Mouse (Mus musculus): ENCODE measurements around the gene Dnajb6. TPM values are rescaled to one million over a fixed set of nuclear protein-coding genes. Genes with fewer than 3 reads are reported as not detected.
"Not testable (repeated sequence)": the region's sequence is repeated elsewhere in the genome, so short reads cannot be mapped to it uniquely, and the experiment has no call there.

Gene Dnajb6
- polyA plus RNA-seq (2016; fragmentation: Nextera tagmentation; extraction: Ambion mirVana) = 177 and 179 TPM in 2 replicates

DNA sequence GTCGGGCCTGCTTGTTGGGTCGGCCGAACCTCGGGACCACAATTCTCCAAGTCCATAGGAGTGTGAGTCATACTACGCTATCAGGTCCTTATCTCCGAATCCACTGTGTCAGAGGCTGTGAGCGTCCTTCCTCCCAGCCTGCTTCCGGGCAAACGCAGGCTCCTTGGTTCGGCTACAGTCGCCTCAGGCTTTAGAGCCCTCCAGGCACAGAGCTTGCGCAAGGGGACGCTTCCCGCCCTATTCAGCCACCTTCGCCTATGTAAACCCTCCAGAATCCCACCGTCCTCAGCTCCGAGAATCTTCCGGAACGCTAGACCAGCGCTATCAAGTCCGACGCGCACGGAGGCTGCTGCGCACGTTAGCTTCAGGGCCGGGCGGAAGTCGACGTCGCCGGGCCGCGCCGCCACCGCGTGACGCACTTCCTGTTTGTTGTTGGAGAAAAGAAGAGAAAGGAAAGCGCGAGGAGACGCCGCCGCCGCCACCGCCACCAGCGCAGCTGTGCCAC lies at the start of gene Dnajb6, which contains the start of gene Gm5129:
Gene Dnajb6, plus strand, starts transcription at position 132 of the 505 bp plus-strand sequence.
Gene Gm5129, minus strand, starts transcription at position 380 of the 505 bp plus-strand sequence.
- WGBS = under 1% methylated on average over 46 of the region's 46 CpGs
- Histone ChIP-seq H3K27me3 (ENCODE audit: low read depth, poor library complexity, severe bottlenecking) (no peaks in the 10 kb centered on the region), H3K36me3 (0 out of 2 replicates have a peak, but pooled peaks cover 5% of the 10 kb centered on the region), H3K9me3 (replicated peaks) (no peaks in the 10 kb centered on the region), H3K4me3 (peak within 1 kb of the TSS; percentile 78), H3K4me1 (peaks cover 15% of the 10 kb centered on the region), H3K27ac (peak within 1 kb of the TSS; percentile 95)
- peak; percentile 96 for DNase-seq (ENCODE audit: low spot score)

DNA sequence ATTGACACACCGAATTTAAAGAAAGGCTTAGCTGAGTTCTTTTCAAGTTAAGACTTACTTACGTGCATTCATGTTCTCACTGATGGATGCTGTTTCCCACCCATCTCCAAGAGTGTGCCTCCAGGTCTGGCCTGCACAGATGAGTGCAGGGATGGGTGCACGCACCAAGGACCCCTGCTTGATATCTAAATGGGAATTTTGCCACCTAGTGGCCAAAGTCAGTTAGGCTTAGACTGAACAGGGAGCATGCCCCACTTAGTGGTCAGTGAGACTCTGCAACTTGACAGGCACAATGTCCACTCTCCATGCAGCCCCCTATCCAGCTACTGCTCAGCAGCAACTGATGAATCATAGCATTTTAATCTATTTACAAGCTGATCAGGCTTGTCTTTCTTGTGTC lies 47.8 kb upstream of the Dnajb6 start:
- Histone ChIP-seq H3K4me3 (no peak overlapping the region), H3K27ac (no peak overlapping the region), H3K27me3 (ENCODE audit: low read depth, poor library complexity, severe bottlenecking) (no peaks in the 10 kb centered on the region), H3K36me3 (no peaks in the 10 kb centered on the region), H3K9me3 (replicated peaks) (no peaks in the 10 kb centered on the region), H3K4me1 (no peaks in the 10 kb centered on the region)
- peak; percentile 46 for DNase-seq (ENCODE audit: low spot score)
- 60% methylated on average over 3 of the region's 3 CpGs for WGBS

DNA sequence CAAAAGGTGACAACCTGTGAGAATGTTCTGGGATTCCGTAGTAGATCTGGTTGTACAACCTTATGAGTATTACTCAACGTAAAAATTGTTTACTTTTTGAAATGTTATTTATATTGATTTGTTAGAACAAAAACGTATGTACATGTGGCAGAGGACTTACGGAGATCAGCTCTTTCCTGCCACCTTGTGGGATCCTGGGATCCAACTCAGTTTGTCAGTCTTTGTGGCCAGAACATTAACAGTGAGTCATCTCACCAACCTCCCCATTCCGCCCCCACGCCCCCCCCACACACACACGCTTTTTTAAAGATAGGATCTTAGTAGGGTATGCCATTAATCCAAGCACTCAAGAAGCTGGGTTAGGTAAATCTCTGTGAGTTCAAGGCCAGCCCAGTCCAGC lies 47.1 kb upstream of the Dnajb6 start:
- Histone ChIP-seq H3K27ac (no peak overlapping the region), H3K4me1 (no peaks in the 10 kb centered on the region), H3K9me3 (replicated peaks) (no peaks in the 10 kb centered on the region), H3K27me3 (ENCODE audit: low read depth, poor library complexity, severe bottlenecking) (no peaks in the 10 kb centered on the region), H3K36me3 (no peaks in the 10 kb centered on the region), H3K4me3 (no peak overlapping the region)
- no peak for DNase-seq (ENCODE audit: low spot score)
- 66% methylated on average over 7 of the region's 7 CpGs for WGBS

DNA sequence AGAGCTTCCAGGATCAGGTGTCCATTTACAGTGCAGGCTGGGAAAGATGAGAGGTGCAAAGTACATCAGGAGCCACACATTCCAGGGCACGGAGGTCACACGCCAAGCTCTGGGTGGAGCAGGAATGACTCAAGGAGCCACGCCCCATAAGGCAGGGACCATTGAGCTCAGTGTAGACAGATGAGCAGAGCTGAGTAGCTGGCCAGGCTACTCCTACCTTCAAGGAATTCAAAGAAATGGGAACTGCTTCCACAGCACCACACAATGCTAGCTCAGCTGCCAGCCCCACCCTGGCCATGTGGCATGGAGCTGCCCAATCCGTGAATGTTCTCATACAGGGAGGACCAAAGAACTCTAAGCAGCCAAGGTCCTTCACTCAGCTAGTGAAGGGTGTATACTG lies 37.0 kb upstream of the Dnajb6 start:
- no peak for DNase-seq (ENCODE audit: low spot score)
- 77% methylated on average over 4 of the region's 4 CpGs for WGBS

DNA sequence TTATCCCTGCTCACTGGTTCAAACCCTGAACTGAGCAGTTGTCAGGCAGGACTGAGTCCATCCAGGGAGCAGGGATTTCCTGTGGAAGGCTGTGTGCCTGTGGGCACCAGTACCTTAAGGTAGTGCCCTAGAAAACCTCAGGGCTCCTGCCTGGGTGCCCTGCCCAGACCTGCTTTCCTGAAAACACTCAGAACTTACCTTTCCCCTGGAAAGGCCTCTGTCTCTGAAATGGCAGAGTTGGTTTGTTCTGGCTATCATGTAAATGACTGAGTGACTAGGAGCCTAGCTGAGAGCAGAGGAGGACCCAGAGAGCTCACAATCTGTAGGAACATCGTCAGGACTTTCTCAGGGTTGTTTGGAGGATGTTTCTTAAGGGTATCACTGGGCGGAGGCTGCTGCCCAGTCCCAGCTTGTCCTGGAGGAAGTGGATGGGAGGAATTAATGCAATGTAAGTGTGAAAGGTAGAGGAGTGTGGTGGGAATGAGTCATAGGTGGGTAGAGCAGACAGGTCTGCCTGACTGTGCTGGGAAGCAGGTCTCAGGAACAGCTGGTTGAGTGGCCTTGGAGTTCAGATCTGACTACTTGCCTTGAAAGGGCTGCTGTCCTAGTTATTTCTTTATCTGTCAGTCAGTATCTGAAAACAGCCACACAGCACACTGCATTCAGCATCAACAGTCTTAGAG lies 35.8 kb upstream of the Dnajb6 start:
- Histone ChIP-seq H3K27me3 (ENCODE audit: low read depth, poor library complexity, severe bottlenecking) (no peaks in the 10 kb centered on the region), H3K27ac (no peak overlapping the region), H3K4me3 (no peak overlapping the region), H3K36me3 (no peaks in the 10 kb centered on the region), H3K4me1 (no peaks in the 10 kb centered on the region), H3K9me3 (replicated peaks) (no peaks in the 10 kb centered on the region)
- no peak for DNase-seq (ENCODE audit: low spot score)
- WGBS = 85% methylated on average over 2 of the region's 2 CpGs

More for the DNA sequence above, 37.0 kb upstream of the Dnajb6 start:
- no peak overlapping the region for H3K4me3 ChIP-seq
- no peaks in the 10 kb centered on the region for H3K4me1 ChIP-seq
- no peaks in the 10 kb centered on the region for H3K9me3 ChIP-seq (replicated peaks)
- H3K36me3 ChIP-seq = no peaks in the 10 kb centered on the region
- no peak overlapping the region for H3K27ac ChIP-seq
- H3K27me3 ChIP-seq (ENCODE audit: low read depth, poor library complexity, severe bottlenecking) = no peaks in the 10 kb centered on the region

DNA sequence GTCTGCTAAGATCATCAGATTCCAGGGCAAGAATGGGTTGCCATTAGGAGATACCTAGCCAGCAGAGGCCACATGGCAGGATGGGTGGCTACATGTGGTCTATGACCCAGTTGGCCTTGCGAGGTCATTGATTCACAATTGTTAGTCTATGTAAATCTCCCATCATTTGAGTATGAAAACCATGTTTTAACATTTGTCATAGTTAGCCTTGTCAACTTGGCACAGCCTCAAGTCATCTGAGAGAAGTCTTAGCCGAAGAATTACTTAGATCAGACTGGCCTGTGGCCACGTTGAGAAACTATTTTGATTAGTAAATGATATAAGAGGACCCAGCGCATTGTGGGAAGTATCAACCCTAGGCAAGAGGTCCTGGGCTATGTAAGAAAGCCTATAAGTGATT lies 28.2 kb upstream of the Dnajb6 start:
- Histone ChIP-seq H3K27ac (no peak overlapping the region), H3K27me3 (ENCODE audit: low read depth, poor library complexity, severe bottlenecking) (no peaks in the 10 kb centered on the region), H3K9me3 (replicated peaks) (no peaks in the 10 kb centered on the region), H3K4me3 (no peak overlapping the region), H3K36me3 (no peaks in the 10 kb centered on the region), H3K4me1 (peaks cover 10% of the 10 kb centered on the region; the same call in 1 of the 2 replicates)
- WGBS = 91% methylated on average over 4 of the region's 4 CpGs
- no peak for DNase-seq (ENCODE audit: low spot score)

DNA sequence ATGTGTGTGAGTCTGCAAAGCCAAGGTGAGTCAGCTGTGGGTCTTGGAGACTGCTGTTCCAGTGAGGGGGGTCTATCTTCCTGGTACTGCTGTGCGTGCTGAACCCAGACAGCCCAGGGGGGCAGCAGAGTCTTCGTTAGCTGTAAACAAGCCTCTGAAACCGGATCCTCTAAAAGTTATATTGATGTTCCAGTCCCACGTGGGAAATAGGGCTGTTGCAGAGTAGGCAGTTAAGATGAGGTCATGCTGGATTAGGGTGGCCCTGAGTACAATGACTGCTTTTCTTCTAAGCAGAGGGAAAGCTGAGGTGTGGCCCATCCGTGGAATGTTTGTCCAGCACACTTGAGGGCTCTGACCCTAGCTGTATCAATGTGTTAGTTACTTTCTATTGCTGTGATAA lies 27.2 kb upstream of the Dnajb6 start:
- no peak overlapping the region for H3K4me3 ChIP-seq
- DNase-seq (ENCODE audit: low spot score) = no peak
- no peak overlapping the region for H3K27ac ChIP-seq
- no peaks in the 10 kb centered on the region for H3K36me3 ChIP-seq
- H3K27me3 ChIP-seq (ENCODE audit: low read depth, poor library complexity, severe bottlenecking) = no peaks in the 10 kb centered on the region
- H3K4me1 ChIP-seq = peaks cover 12% of the 10 kb centered on the region; the same call in 1 of the 2 replicates
- no peaks in the 10 kb centered on the region for H3K9me3 ChIP-seq (replicated peaks)
- WGBS = 17% methylated on average over 5 of the region's 5 CpGs

DNA sequence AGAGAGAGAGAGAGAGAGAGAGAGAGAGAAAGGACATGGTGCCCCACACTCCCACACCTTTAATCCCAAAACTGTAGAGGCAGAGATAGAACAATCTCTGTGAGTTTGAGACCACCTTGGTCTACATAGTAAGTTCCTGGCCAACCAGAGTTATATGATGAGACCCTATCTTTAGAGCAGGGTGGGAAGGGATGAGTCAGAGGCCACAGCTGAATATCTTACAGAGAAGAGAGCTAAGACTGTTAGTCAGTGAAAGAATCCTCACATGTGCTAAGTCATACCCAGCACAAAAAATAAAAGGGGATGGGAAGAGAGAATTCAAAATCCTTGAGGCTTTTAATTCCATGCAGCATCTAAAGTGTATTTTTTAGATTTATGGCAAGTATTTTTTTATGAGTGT lies 23.9 kb upstream of the Dnajb6 start:
- Histone ChIP-seq H3K27ac (no peak overlapping the region), H3K4me3 (no peak overlapping the region), H3K9me3 (replicated peaks) (no peaks in the 10 kb centered on the region), H3K4me1 (peaks cover 12% of the 10 kb centered on the region; the same call in 1 of the 2 replicates), H3K36me3 (no peaks in the 10 kb centered on the region), H3K27me3 (ENCODE audit: low read depth, poor library complexity, severe bottlenecking) (no peaks in the 10 kb centered on the region)
- no peak for DNase-seq (ENCODE audit: low spot score)

DNA sequence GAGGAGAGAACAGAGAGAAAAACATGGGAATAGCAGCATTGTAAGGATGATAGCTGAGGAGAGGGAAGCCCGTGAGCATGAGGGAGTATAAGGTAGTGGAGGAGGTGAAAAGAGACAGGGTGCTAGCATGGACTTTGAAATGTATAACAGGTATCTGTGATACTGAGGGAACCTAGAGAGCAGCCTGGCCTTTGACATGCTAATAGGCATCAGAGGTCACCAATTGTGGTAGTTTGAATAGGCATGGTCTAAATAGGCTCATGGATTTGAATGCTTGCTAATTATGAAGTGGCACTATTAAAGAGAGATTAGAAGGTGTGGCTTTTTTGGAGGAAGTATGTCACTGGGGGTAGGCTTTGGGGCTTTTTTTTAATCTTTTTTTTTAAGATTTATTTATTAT lies 22.6 kb upstream of the Dnajb6 start:
- no peak overlapping the region for H3K27ac ChIP-seq
- DNase-seq (ENCODE audit: low spot score) = no peak
- peaks cover 12% of the 10 kb centered on the region; the same call in 1 of the 2 replicates for H3K4me1 ChIP-seq
- no peaks in the 10 kb centered on the region for H3K27me3 ChIP-seq (ENCODE audit: low read depth, poor library complexity, severe bottlenecking)
- H3K9me3 ChIP-seq (replicated peaks) = no peaks in the 10 kb centered on the region
- H3K36me3 ChIP-seq = no peaks in the 10 kb centered on the region
- 44% methylated on average over 1 of the region's 1 CpGs for WGBS
- no peak overlapping the region for H3K4me3 ChIP-seq

DNA sequence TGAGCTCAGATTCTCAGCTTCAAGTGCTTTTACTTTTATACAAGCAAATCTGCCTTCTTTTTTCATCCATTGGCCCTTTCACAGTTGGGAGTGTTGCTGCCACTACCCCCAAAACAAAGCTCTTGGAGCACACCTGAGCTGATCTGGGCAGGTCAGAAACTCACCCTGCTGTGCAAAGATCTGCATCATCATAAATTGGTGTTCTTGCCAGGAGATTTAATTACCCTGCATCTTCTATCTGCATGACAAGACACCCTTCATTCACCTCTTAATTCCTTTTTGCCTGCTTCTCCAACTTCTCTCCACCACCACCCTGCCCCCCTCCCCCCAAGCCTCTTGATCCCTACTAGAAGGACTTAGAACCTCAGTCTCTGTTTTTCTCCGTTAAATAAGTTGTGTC lies 14.3 kb upstream of the Dnajb6 start:
- H3K9me3 ChIP-seq (replicated peaks) = no peaks in the 10 kb centered on the region
- DNase-seq (ENCODE audit: low spot score) = no peak
- 29% methylated on average over 1 of the region's 1 CpGs for WGBS
- H3K4me1 ChIP-seq = no peaks in the 10 kb centered on the region
- no peaks in the 10 kb centered on the region for H3K27me3 ChIP-seq (ENCODE audit: low read depth, poor library complexity, severe bottlenecking)
- no peaks in the 10 kb centered on the region for H3K36me3 ChIP-seq
- no peak overlapping the region for H3K27ac ChIP-seq
- no peak overlapping the region for H3K4me3 ChIP-seq

DNA sequence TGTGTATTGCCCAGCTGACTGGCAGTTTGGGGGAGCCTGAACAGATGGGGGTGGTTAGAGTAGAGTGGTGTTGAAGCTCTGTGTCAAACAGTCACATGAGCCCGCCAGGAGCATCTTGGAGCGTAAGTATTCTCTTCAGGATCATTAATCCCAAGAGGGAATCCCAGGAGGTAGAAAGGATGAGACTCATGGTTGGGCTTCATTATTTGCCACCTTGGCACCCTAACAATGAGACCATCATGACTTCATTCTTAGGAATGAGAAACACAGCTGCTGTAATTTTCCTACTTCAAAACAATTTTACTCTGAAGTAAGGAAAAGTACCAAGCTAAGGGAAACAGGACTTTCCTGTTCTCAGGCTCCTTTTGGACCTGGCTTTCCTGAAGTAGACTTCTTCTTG lies 10.1 kb upstream of the Dnajb6 start:
- no peak overlapping the region for H3K4me3 ChIP-seq
- no peak overlapping the region for H3K27ac ChIP-seq
- no peaks in the 10 kb centered on the region for H3K4me1 ChIP-seq
- no peaks in the 10 kb centered on the region for H3K9me3 ChIP-seq (replicated peaks)
- 89% methylated on average over 2 of the region's 2 CpGs for whole genome bisulfite sequencing
- H3K36me3 ChIP-seq = no peaks in the 10 kb centered on the region
- no peak for DNase-seq (ENCODE audit: low spot score)
- H3K27me3 ChIP-seq (ENCODE audit: low read depth, poor library complexity, severe bottlenecking) = no peaks in the 10 kb centered on the region

DNA sequence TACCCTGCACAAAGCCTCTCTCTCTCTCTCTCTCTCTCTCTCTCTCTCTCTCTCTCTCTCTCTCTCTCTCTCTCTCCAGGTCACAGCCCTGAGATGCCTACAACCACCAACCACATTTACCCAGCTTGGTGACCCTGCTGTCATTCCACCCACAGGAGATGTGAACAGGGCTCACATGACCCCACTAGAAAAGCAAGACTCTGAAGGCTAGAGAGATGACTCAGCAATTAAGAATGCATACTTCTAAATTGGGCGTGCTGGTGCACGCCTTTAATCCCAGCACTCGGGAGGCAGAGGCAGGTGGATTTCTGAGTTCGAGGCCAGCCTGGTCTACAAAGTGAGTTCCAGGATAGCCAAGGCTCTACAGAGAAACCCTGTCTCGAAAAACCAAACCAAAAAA lies 9.4 kb upstream of the Dnajb6 start:
- not testable (repeated sequence) for H3K4me1 ChIP-seq; H3K4me3 ChIP-seq; DNase-seq (ENCODE audit: low spot score); H3K9me3 ChIP-seq (replicated peaks); H3K27me3 ChIP-seq (ENCODE audit: low read depth, poor library complexity, severe bottlenecking); H3K27ac ChIP-seq; H3K36me3 ChIP-seq
- 89% methylated on average over 5 of the region's 5 CpGs for WGBS

DNA sequence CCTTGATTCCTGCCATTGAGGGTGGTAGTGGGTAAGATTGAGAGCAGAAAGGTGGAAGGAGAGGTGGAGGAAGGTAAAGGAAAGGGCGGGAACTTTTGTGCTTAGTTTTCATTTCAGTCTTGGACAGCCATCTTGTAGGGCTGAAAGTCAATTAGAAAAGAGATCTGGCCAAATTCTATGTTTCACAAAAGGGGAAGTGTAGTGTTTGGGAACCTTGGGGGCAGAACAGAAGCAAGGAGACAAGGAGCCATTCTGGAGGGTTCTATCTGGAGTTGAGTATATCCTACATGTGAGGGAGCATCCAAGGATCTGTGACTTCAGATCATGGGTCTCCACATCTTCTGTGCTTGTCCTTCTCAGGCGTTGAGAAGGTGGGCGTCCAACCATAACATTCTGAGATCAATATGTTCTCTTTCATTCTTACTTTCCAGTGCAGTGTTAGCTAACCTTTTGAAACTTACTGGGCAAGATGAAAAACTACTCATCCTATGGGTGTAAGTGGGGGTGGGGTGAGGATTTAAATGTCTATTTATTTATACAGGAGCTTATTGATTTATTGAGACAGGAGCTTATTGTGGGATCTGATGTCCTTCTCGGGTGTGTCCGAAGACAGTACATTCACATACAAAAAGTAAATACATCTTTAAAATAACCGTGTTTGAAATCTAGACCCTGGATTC lies 517 bp upstream of the Dnajb6 start:
- Histone ChIP-seq H3K9me3 (replicated peaks) (no peaks in the 10 kb centered on the region), H3K27me3 (ENCODE audit: low read depth, poor library complexity, severe bottlenecking) (no peaks in the 10 kb centered on the region), H3K4me3 (peak overlapping the region; percentile 78), H3K4me1 (peaks cover 15% of the 10 kb centered on the region), H3K27ac (peak overlapping the region; percentile 95), H3K36me3 (0 out of 2 replicates have a peak, but pooled peaks cover 5% of the 10 kb centered on the region)
- 57% methylated on average over 6 of the region's 6 CpGs for WGBS
- DNase-seq (ENCODE audit: low spot score) = no peak
